Mouse (Mus musculus) layer of hippocampus, adult 18-20 months (tissue): ENCODE data around the gene Olfr1. TPM values are rescaled to one million over a fixed set of nuclear protein-coding genes. Genes with fewer than 3 reads are reported as not detected.

Experiments used
- DNase-seq, 2 experiments: peaks; one replicate each; pipeline ENCODE4 v3.0.0; 2022; ENCODE audit warnings: low spot score in 2 of 2
- long read RNA-seq: library from polyadenylated mRNA; stranded (forward); transcript quantifications from one replicate; pipeline ENCODE4 v2.0.0, GENCODE M21; 2021
- total RNA-seq, 2 experiments: library from RNA; stranded (reverse); gene quantifications; 2 replicates each; pipeline ENCODE4 v1.2.3; 2021

The Olfr1 gene
- not detected for total RNA-seq
- long read RNA-seq = 0 reads

DNA sequence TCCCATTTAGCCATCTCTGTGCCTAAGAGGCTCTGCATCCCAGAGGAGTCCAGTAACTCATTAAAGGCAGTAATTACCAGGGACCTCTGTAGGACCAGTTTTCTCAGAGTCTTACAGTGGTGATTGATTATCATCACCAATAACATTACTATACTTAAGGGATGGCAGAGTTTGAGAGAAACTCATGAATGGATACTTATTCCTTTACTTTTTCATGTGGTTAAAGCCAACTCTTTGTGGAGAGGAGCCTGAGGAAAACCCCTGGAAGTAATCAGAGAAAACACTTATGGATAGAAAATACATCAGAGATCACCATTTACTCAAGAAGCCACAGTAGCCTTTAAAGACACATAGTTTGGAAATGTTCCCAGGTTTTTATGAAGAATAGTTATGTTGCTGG, at the start of gene Olfr1:
Gene Olfr1, minus strand, starts transcription at position 101 of the 400 bp plus-strand sequence.
- no peak for DNase-seq

DNA sequence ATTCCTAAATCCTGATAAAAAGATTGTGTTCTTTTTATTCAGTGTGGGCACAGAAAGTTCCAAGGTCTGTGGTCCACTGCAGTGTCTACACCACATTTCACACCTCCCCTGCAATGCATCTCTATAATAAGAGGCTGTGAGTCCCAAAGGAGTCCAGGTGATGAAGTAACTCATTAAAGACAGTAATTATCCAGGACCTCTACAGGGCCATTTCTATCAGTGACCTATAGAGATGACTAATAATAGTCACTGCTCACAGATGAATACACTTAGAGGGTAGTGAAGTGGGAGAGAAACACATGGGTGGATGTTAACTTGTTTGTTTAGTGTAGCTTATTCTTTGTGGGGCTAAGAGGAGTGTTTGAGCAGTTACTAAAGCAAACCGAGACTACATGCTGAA, 29.0 kb upstream of the Olfr1 start, which contains the start of gene Olfr378:
Gene Olfr378, minus strand, starts transcription at position 101 of the 400 bp plus-strand sequence.
- DNase-seq = no peak

DNA sequence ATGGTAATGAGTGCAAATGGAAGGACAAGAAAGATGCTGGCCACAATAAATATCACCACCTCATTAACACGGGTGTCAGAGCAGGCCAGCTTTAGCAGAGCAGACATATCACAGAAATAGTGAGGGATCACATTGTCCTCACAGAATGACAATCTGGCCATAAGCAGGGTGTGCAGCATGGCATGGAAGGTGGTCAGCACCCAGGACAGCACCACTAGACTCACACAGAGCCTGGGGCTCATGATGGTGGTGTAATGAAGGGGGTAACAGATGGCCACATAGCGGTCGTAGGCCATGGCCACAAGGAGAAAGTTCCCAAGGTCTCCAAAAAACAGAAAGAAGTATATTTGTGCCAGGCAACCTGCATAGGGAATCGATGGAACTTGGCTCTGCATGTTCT, 4.0 kb downstream of the Olfr1 start:
- DNase-seq = no peak

DNA sequence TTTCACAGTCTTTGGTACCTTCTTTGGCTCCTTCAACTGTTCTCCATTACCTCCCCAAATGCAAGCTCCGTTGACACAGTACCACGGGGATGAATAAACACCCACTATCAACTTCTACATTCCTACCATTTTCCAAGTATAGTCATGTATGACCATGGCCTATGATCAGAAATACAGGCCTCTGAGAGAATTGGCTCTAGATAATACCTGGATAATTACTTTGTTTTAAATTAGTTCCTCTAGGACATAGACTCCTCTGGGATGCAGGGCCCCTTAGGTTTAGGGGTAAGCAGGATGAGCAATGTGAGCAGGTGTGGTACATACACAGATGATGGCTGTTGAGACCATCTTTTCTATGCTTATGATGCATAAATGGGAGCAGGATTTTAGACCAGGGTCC, 28.5 kb downstream of the Olfr1 start, which contains the start of gene Olfr376:
Gene Olfr376, plus strand, starts transcription at position 301 of the 400 bp plus-strand sequence.
- DNase-seq = no peak

DNA sequence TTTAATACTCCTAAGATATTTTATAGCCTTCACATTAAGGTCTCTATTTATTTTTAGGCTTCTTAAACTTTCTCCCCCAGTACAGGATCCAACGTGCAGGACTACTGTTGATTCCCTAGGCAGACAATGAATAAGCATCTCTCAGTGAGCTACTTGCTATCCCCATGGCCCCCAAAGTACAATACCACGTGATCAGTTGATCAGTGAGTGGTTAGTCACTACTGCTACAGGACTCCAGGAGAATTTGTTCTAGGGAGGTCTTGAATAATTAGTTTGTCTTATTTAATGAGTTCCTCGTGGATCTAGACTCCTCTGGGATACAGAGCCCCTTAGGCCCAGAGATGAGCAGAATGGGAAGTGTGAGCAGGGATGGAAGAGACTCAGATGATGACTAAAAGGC, 48.9 kb downstream of the Olfr1 start, which contains the start of gene Olfr20:
Gene Olfr20, plus strand, starts transcription at position 301 of the 400 bp plus-strand sequence.
- no peak for DNase-seq

Other genes with a start within 250 kb of the Olfr1 start
- 1 to 10 TPM; 1.4 to 2.5 TPM for gene P2rx5, start 239.2 kb downstream of the Olfr1 start, total RNA-seq
- gene Emc6, start 222.6 kb downstream of the Olfr1 start, total RNA-seq = 10 to 100 TPM; 51.6 to 52.4 TPM
- 1 to 10 TPM; 8.6 to 8.7 TPM for gene Tax1bp3, start 222.5 kb downstream of the Olfr1 start, total RNA-seq
- 10 to 100 TPM; 21.1 to 22.1 TPM for gene Ctns, start 200.6 kb downstream of the Olfr1 start, total RNA-seq
- gene Shpk, start 200.2 kb downstream of the Olfr1 start, total RNA-seq = 1 to 10 TPM; 3.7 to 4.0 TPM
- under 1 TPM in 1 of 2 experiments, not detected in 1; 0.23 TPM for gene Trpv1, start 165.3 kb downstream of the Olfr1 start, total RNA-seq
- under 1 TPM; 0.41 to 0.45 TPM for gene Trpv3, start 132.2 kb downstream of the Olfr1 start, total RNA-seq
- 10 to 100 TPM; 13.9 to 14.8 TPM for gene Aspa, start 70.0 kb downstream of the Olfr1 start, total RNA-seq
- not detected for gene Gm49340, start 69.9 kb downstream of the Olfr1 start, total RNA-seq
- not detected for gene Spata22, start 69.9 kb downstream of the Olfr1 start, total RNA-seq
- gene Olfr20, start 48.8 kb downstream of the Olfr1 start, total RNA-seq = not detected
- not detected for gene Olfr376, start 28.4 kb downstream of the Olfr1 start, total RNA-seq
- gene Olfr378, start 28.9 kb upstream of the Olfr1 start, total RNA-seq = not detected
- gene Olfr380, start 57.9 kb upstream of the Olfr1 start, total RNA-seq = not detected
- not detected for gene Olfr381, start 92.0 kb upstream of the Olfr1 start, total RNA-seq
- not detected for gene Olfr382, start 117.6 kb upstream of the Olfr1 start, total RNA-seq
- not detected for gene Olfr385, start 193.4 kb upstream of the Olfr1 start, total RNA-seq
- not detected for gene Olfr384, start 199.0 kb upstream of the Olfr1 start, total RNA-seq